Mouse (Mus musculus): ENCODE measurements around the gene Mgmt.

The Mgmt gene

GRCm38 (mm10) chr7:137002431-137002830 is 108.0 kb downstream of the Mgmt start:
- no peak for DNase-seq

DNA sequence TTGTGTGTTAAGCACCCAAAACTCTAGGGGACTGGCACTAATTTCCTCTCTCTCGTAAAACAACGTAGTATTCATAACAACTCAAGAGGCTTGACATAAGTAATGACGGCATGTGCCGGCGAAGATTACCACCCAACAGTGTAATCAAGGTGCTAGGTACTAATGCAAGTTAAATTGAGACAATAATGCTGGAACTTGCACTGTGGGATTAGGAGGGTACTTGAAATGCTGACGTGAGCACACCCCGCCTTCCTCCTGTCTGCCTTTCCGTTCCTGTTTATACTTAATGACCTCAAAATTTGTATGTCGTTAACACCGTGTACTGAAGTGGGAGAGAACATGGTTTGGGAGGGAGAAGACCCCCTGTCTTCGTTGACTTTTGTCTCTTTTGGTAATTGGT is 110.9 kb downstream of the Mgmt start:
- DNase-seq = no peak

GRCm38 (mm10) chr7:137008321-137008720 is 113.9 kb downstream of the Mgmt start:
- no peak for DNase-seq

- DNase-seq = no peak
These were observed 115.4 kb downstream of the Mgmt start for GRCm38 (mm10) chr7:137009732-137010275.

DNA sequence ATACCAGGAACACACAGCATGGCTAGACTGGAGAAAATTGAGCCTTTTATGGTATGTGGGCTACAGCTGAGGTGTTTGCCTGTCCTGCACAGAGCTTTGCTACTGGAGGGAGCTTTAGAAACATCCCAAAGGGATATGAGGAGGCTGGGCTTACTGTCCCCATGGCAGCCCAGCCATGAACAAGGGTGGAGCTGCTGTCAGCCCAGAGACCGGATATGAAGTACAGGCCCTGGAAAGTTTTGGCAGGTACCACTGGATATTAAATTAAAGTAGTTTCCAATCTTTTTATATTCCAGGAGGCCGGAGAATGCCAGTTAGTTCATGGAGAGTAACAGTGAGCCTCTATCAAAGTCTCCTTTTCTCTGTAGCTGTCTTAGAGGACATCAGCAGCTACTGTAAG is 116.0 kb downstream of the Mgmt start:
- DNase-seq = no peak

DNA sequence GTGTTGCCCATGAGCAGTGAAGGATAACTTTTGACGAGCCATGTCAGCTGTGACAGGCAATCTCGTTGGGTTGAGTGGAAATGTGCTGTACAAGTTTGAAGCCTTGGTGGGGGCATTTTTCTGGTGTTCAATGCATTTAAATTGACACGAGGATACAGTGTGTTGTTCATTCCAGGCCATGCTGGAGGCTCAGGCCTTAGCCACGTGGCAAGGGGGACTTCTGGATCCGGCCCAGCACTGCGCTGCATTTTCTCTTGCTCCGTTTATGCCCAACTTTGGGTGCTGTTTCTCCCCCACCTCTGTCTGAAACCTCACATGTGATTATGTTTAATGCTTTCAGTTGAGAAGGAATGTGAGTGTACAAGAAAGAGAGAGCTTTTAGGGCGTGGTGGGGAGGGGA is 118.3 kb downstream of the Mgmt start:
- no peak for DNase-seq

DNA sequence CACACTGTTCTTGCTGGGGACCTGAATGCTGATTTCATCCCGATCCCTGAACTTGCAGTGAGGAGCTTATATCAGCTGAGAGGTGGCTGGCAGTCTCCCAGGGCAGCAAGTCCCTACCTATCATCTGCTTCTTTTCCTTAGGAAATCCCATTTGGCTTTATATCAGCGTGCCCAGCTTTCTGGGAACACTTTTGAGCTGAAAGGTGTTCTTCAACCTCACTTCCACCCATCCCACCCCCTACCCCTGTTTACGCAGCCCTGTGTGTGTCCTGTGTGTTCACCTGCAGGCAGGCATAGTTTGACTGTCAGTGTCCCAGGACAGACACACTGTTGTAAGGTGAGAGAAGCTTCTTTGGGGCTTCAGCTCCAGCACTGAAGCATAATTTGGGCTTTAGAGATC is 119.0 kb downstream of the Mgmt start:
- DNase-seq = no peak

DNA sequence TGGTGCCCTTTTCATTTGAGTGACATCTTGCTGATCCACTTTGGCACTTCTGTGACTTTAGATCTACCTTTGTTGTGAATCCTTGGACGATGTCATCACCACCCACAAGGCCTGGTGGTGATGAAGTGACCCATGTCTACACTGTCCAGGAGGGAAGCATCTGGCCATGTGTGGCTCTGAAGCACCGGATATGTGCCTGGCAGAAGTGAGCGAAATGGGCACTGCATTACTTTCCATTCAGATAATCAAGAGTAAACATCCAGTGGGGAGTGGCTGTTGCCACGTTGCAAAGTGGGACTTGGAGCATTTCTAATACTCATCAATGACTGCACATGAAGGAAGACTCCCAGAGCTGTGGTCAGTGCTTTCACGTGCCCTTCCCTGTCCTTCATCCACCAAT is 124.2 kb downstream of the Mgmt start:
- DNase-seq = no peak

DNA sequence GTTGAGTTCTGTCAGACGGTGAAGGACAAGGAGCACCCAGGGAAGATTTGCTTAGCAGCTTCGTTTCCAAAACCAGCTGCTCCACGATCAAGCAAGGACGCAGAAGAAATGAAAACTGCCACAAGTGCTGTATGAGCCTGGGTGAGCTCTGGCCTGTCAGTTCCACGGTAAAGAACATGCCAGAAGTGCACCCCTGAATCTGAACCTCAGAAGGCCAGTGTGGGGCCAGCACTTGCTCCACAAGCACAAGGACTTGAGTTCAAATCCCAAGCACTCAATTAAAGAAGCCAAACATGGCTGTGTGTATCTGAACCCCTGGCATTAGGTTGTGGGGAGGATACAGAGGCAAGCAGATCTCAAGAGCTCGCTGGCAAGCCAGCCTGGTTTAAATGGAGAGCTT is 125.8 kb downstream of the Mgmt start:
- no peak for DNase-seq

DNA sequence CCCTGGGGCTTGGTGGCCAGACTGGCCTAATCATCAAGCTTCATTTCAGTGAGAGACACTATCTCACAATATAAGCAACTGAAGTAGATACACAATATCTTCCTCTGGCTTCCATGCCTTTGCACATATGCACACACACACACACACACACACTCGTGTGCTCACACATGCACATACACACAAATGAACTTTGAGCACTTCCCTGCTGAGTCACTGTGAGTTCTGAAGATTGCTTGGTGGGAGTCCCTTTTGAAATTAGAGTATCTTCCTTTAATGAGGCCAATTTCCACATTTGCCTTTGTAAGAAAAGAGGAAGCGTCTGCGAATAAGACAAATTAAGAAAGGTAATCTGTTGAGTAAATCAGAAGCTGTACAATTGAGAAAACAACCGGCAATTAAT is 136.4 kb downstream of the Mgmt start:
- DNase-seq = no peak

DNA sequence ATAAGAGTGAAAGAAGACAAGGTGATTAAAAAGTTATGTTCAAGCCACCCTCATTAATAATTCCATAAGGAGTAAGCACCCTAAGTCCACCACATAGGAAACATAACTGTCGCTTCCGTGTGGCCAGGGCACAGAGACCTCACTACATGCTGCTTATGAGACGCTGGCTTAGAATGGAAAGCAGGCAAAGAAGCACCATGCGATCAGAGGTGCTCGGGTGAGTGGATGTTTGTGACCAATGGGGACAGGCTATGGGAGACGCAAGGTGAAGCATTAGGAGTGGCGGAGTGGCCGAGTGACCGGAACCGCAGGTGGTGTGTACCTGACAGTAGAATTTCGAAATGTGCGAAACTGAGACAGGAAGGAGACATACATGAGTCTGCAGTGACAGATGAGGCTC is 138.8 kb downstream of the Mgmt start:
- no peak for DNase-seq

GRCm38 (mm10) chr7:137034986-137035385 is 140.6 kb downstream of the Mgmt start:
- DNase-seq = no peak

- DNase-seq = no peak
These were observed 141.5 kb downstream of the Mgmt start for GRCm38 (mm10) chr7:137035916-137036315.

- no peak for DNase-seq
These were observed 143.1 kb downstream of the Mgmt start for GRCm38 (mm10) chr7:137037471-137037870.

GRCm38 (mm10) chr7:137037872-137038271 is 143.5 kb downstream of the Mgmt start:
- DNase-seq = no peak

DNA sequence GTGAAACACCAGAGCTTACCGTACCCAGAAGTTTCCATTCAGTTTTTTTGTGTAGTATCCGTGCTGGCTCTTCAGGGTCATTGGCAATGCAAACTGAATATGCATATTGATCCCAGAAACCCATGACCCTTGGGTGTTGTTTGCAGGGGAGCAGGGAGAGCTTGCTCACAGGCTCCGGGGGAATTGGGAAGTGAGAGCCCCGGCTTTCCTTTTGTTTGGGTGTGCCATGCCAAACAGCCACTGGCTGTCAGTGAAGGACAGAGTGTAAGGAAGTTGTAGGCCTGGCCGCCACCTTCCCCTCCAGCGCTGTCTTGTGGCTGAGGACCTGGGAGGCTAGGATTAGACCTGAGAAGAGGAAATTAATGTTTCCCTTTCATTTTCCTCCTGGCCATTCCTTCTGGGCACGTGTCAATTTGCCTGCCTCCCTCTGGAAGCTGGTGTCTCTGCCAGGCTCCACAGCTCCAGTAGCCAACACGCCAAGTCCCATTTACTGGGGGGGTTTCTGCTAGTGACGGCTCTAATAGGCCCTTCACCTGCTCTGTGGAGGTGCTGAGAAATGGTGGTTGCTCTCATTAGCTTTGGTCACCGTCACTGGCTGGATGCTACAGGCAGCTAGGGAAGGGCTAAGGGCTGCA is 144.0 kb downstream of the Mgmt start:
- DNase-seq = no peak

DNA sequence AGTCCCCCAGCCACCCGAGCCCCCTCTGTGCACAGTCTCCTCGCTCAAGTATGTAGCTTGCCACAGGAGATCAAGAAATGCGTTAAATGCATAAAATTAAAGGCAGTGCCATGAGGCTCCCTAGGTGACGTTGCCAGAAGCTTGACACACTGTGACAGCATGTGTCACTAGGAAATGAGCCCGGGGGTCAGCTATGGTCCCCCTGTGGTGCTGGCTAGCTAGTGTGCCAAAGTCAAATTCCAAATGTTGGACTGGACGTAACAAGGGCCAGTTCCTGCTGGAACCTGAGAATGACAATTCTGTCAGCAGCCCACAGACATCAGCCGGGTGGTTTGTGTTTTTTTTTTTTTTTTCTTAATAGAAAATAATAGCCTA is 144.5 kb downstream of the Mgmt start:
- DNase-seq = no peak

DNA sequence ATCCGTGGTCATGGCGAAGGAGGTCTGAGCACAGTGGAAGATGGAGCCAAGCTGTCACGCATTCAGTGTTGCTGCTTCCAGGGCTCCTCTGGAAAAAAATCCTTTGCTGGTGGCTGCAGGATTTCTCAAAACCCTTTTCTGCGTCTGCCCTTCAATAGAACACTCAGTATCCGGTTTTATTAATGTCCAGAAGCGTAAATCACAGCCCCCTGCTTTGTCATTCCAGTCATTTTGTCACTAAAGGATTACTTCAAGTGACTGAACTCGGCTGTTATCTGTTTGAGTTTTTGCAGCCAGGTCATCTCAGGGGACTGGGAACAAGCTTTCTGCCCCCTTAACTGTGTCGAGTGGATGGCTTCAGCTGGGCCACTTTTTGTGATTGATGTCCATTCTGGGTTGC is 146.2 kb downstream of the Mgmt start:
- DNase-seq = no peak

DNA sequence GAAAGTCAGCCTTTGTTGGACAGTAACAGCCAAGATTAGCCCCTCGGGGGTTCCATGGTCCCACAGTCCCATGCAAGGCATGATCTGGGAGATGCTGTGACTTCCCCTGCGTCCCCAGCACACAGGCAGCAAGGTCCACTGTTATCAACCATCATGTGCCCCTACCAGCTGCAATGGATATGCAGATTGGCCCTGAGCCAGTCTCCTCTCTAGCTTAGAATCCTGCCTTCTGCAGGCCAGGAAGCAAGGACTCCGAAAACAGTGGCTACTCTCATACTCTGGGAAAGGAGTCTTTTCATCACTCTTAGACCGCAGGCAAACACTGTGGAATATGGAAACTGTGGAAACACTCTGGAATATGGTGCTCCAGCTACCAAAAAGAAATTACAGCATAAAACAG is 152.5 kb downstream of the Mgmt start:
- no peak for DNase-seq

DNA sequence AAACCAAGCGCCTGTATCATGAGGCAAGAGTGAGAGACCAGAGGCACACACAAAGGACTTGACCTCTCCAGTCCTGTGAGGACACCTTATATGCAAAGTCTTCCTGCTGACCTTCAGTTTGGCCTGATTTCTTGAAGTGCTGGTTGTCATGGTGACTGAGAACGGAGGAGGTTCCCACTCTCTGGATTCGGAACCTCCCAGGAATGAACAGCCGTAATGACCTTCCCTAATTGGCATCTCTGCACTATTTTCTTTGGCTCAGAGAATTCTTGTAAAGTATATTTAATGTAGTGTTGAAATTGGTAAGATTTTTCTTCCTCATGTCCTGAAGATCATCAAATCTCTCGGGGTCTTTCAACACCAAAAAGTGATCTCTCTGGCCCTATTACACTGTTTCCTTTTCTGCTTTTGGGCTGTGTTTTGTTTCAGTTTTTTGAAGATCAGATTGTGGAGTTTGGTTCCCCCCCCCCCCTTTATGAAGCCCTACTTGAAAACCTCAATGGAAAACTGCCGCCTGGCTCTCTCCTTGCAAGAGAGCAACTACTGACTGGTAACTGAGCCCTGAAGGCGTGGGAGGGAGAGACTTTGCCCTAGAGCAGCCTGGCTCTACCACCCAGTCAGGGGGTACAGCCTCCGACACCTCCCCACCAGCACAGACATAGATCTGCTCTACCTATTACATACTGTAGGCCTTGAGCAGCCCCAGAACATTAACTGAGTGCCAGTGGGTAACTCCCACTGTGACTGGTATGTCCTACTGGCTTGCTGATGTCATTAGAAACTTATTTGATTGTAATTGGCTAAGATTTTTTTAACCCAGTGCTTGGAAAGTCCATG is 153.9 kb downstream of the Mgmt start:
- DNase-seq = no peak

DNA sequence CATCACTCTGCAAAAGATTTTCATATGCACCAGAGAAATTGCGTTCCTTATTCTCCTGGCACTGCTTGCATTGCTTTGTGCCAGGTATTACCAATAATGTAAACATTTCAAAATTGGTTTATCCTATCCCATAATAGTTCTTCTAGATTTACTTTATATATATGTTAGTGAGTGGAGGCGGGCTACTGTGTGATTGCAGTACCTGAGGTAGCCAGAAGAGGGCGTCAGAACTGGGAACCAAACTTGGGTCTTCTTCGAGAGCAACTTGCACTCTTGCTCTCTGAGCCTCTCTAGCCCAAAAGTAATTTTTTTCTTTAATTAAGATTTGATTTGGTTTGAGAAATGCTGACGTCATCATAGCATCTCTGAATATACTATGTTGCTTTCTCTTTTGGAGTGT is 159.9 kb downstream of the Mgmt start:
- DNase-seq = no peak

GRCm38 (mm10) chr7:137056126-137056525 is 161.7 kb downstream of the Mgmt start:
- DNase-seq = no peak

DNA sequence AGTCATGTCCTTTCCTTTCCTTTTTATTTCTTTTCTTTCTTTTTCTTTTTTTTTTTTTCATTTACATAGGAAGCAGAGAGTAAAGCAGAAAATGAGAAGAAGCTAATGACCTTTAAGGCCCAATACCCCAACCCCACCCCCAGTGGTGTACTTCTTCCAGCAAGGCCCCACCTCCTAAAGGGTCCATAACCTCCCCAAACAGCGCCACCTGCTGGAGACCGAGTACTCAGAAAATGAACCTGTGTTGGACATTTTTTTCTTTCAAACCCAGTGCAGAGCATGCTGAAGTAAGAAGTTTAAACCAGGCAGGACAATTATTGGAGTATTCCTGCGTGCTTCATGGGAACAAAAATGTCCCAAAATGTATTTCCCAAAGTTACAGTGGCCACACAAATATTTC is 166.1 kb downstream of the Mgmt start:
- DNase-seq = no peak

- no peak for DNase-seq
These were observed 166.7 kb downstream of the Mgmt start for GRCm38 (mm10) chr7:137061109-137061508.

DNA sequence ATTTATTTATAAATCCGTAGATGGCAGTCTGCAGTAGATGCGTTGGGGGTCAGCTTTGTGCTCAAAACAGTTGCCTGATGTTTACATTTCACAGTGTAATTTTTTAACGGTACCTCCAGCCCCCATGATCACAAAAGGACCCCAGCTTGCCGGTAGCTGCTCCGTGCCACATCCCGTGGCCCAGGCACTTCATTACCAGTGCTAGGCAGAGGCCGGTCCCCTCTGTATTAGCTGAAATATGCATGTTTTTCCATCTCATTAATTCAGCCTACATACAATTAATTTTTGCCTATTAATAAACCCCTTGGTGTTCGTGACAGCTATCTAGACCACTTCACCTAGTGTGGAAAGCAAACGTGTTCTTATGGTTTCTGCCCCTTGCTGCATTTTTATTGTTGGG is 169.8 kb downstream of the Mgmt start:
- no peak for DNase-seq
